Mouse (Mus musculus) intestine, postnatal 0 days (tissue): ENCODE measurements at regions not wholly inside any gene's neighbourhood (a gene's known extent, or its start where the extent isn't known, plus 50 kb on each side); places are given as distances from the start of the nearest gene placed in this dataset.
A peak's percentile ranks its signal among the peaks of the same experiment; 100 is the strongest.
"Not testable (repeated sequence)": the region's sequence is repeated elsewhere in the genome, so short reads cannot be mapped to it uniquely, and the experiment has no call there.

ENCODE experiments used
- ATAC-seq: fragments of 200-750 bp; cut with Nextera tagmentation; 2 replicates; pipeline ENCODE4 v1.8.0; 2017; ENCODE audit warnings: mild to moderate bottlenecking, moderate TSS enrichment, moderate library complexity
- H3K27ac ChIP-seq: fragments of 300-500 bp; sonication (generic); 2 replicates; pipeline ENCODE4 v1.5.1; 2014; ENCODE audit warnings: mild to moderate bottlenecking, low read depth, low read length, moderate library complexity
- H3K27me3 ChIP-seq: fragments of 300-500 bp; sonication (generic); replicated peaks from 2 replicates; pipeline ENCODE4 v1.6.1; 2014; ENCODE audit warnings: low read length, mixed read lengths; ENCODE audit not compliant: control insufficient read depth, insufficient read depth
- H3K36me3 ChIP-seq: fragments of 300-500 bp; sonication (generic); 2 replicates; pipeline ENCODE4 v1.6.1; 2014; ENCODE audit warnings: mild to moderate bottlenecking, moderate library complexity; ENCODE audit not compliant: control insufficient read depth, insufficient read depth
- H3K4me1 ChIP-seq: fragments of 300-500 bp; sonication (generic); replicated peaks from 2 replicates; pipeline ENCODE4 v1.6.1; 2014; ENCODE audit warnings: antibody characterized with exemption, low read length, mixed read lengths; ENCODE audit not compliant: control insufficient read depth, insufficient read depth
- H3K4me2 ChIP-seq: fragments of 300-500 bp; sonication (generic); replicated peaks from 2 replicates; pipeline ENCODE4 v1.6.1; 2014; ENCODE audit warnings: low read depth, mild to moderate bottlenecking, moderate library complexity
- H3K4me3 ChIP-seq: fragments of 300-500 bp; sonication (generic); 2 replicates; pipeline ENCODE4 v1.5.1; 2014; ENCODE audit warnings: low read depth, low read length
- H3K9ac ChIP-seq: fragments of 300-500 bp; sonication (generic); 2 replicates; pipeline ENCODE4 v1.6.1; 2014; ENCODE audit warnings: mild to moderate bottlenecking, low read depth, low read length
- H3K9me3 ChIP-seq: fragments of 300-500 bp; sonication (generic); 2 replicates; pipeline ENCODE4 v1.6.1; 2016; ENCODE audit warnings: mixed run types; ENCODE audit not compliant: control insufficient read depth
- CTCF ChIP-seq: sonication (generic); IDR thresholded peaks from 2 replicates; pipeline ENCODE4 v1.5.1; 2016; ENCODE audit warnings: low read depth, mild to moderate bottlenecking, control low read depth, antibody characterized with exemption, moderate library complexity
- WGBS: fragments of 180-500 bp; shearing (Covaris S2); extraction: QIAGEN DNeasy Blood & Tissue Kit; methylation state at CpG from one replicate; pipeline ENCODE4 v1.1.7; 2014; 5-methylcytosine and 5-hydroxymethylcytosine counted together

GRCm38 (mm10) chr17:13504365-13504764, 150.0 kb downstream of the Tcp10c start:
- not testable (repeated sequence) for H3K4me2 ChIP-seq, H3K4me3 ChIP-seq, H3K4me1 ChIP-seq, H3K27ac ChIP-seq, ATAC-seq, H3K36me3 ChIP-seq, H3K9ac ChIP-seq, H3K27me3 ChIP-seq, H3K9me3 ChIP-seq
- WGBS: 62% methylated on average over 1 of the region's 1 CpGs

- not testable (repeated sequence) for H3K4me1 ChIP-seq, H3K9ac ChIP-seq, H3K27ac ChIP-seq, H3K4me3 ChIP-seq, H3K36me3 ChIP-seq, ATAC-seq, H3K9me3 ChIP-seq, H3K27me3 ChIP-seq, H3K4me2 ChIP-seq
- WGBS: 58% methylated on average over 8 of the region's 9 CpGs
Measured at GRCm38 (mm10) chr17:13504827-13505268, 150.5 kb downstream of the Tcp10c start.

- not testable (repeated sequence) for H3K4me1 ChIP-seq, H3K4me3 ChIP-seq, H3K9ac ChIP-seq, H3K4me2 ChIP-seq, H3K27me3 ChIP-seq, H3K36me3 ChIP-seq, H3K9me3 ChIP-seq, ATAC-seq, H3K27ac ChIP-seq
- WGBS: 51% methylated on average over 2 of the region's 3 CpGs
Measured at GRCm38 (mm10) chr17:13507397-13508063, 153.2 kb downstream of the Tcp10c start.

- not testable (repeated sequence) for H3K27me3 ChIP-seq, H3K4me2 ChIP-seq, H3K4me3 ChIP-seq, H3K4me1 ChIP-seq, H3K9ac ChIP-seq, H3K9me3 ChIP-seq, H3K36me3 ChIP-seq
- peak overlapping the region; percentile 68 for H3K27ac ChIP-seq
- peak; percentile 99 for ATAC-seq
- 62% methylated on average over 4 of the region's 5 CpGs for whole genome bisulfite sequencing
Measured at GRCm38 (mm10) chr17:13519409-13520201, 165.2 kb downstream of the Tcp10c start.

GRCm38 (mm10) chr17:13532579-13532978, 178.2 kb downstream of the Tcp10c start:
- H3K9ac ChIP-seq, H3K9me3 ChIP-seq, H3K4me3 ChIP-seq, H3K4me1 ChIP-seq, H3K27me3 ChIP-seq, ATAC-seq, H3K4me2 ChIP-seq, H3K36me3 ChIP-seq, H3K27ac ChIP-seq: not testable (repeated sequence)
- WGBS: 76% methylated on average over 5 of the region's 5 CpGs

- Histone ChIP-seq H3K27ac (no peak overlapping the region), H3K9me3 (peaks cover 39% of the 10 kb centered on the region), H3K36me3 (no peaks in the 10 kb centered on the region), H3K4me1 (no peaks in the 10 kb centered on the region), H3K9ac (no peak overlapping the region), H3K27me3 (no peaks in the 10 kb centered on the region), H3K4me2 (no peak overlapping the region), H3K4me3 (no peak overlapping the region)
- WGBS: 77% methylated on average over 7 of the region's 7 CpGs
- no peak for TF ChIP-seq CTCF
- ATAC-seq: peak; percentile 61
Measured at GRCm38 (mm10) chr17:13540446-13541241, 186.3 kb downstream of the Tcp10c start.
